Mouse (Mus musculus) liver, embryonic 15.5 days (tissue): ENCODE measurements at regions not wholly inside any gene's neighbourhood (a gene's known extent, or its start where the extent isn't known, plus 50 kb on each side); places are given as distances from the start of the nearest gene placed in this dataset.

Experiments used
- ATAC-seq: fragments of 200-750 bp; cut with Nextera tagmentation; 2 replicates; pipeline ENCODE4 v1.8.0; 2017; ENCODE audit warnings: moderate number of reproducible peaks, mild to moderate bottlenecking, moderate library complexity; ENCODE audit not compliant: insufficient read depth
- H3K27ac ChIP-seq: fragments of 300-500 bp; sonication (generic); replicated peaks from 2 replicates; pipeline ENCODE4 v1.5.1; 2015; ENCODE audit warnings: mild to moderate bottlenecking, inconsistent platforms
- H3K27me3 ChIP-seq: fragments of 300-500 bp; sonication (generic); 2 replicates; pipeline ENCODE4 v1.6.1; 2015; ENCODE audit warnings: mild to moderate bottlenecking, inconsistent platforms
- H3K36me3 ChIP-seq: fragments of 300-500 bp; sonication (generic); replicated peaks from 2 replicates; pipeline ENCODE4 v1.6.1; 2015; ENCODE audit warnings: moderate library complexity, mild to moderate bottlenecking, inconsistent platforms
- H3K4me1 ChIP-seq: fragments of 300-500 bp; sonication (generic); replicated peaks from 2 replicates; pipeline ENCODE4 v1.6.1; 2015; ENCODE audit warnings: inconsistent platforms
- H3K4me2 ChIP-seq: fragments of 300-500 bp; sonication (generic); 2 replicates; pipeline ENCODE4 v1.6.1; 2015; ENCODE audit warnings: moderate library complexity, mild to moderate bottlenecking, inconsistent platforms
- H3K4me3 ChIP-seq: fragments of 300-500 bp; sonication (generic); replicated peaks from 2 replicates; pipeline ENCODE4 v1.5.1; 2015; ENCODE audit warnings: mild to moderate bottlenecking, inconsistent platforms
- H3K9ac ChIP-seq: fragments of 300-500 bp; sonication (generic); 2 replicates; pipeline ENCODE4 v1.6.1; 2015; ENCODE audit warnings: moderate library complexity, mild to moderate bottlenecking, inconsistent platforms
- H3K9me3 ChIP-seq: fragments of 300-500 bp; sonication (generic); replicated peaks from 2 replicates; pipeline ENCODE4 v1.6.1; 2016; ENCODE audit warnings: inconsistent platforms
- WGBS: fragments of 180-500 bp; shearing (Covaris S2); methylation state at CpG from one replicate; pipeline ENCODE4 v1.1.7; 2015; ENCODE audit warnings: mixed read lengths; ENCODE audit not compliant: insufficient replicate concordance; 5-methylcytosine and 5-hydroxymethylcytosine counted together

DNA sequence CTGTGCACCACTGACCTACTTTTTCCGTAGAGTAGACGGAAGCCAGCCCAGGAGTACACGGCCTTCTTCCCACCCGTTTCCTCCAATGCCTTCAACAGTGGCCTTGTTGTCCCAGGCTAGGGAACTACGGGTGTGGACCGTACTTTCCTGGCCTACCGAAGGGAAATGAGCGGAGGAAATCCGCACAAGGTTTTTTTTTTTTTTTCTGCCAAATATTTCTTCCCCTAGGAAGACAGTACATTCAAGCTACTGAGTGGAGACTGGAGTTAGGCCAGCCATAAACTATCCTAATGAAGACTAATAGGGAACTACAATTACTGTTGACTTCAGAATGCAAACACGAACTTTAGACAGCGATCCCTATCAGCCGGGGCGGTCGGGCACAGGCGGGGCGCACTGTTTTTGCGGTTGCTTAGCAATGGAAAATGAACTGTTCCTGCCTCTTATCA lies 177.3 kb downstream of the Ttc8 start:
- WGBS, result 65% methylated on average over 17 of the region's 17 CpGs
- peak overlapping the region; percentile 16; the same call in 1 of the 2 replicates for H3K4me2 ChIP-seq
- peaks cover 5% of the 10 kb centered on the region; the same call in 1 of the 2 replicates for H3K4me1 ChIP-seq
- H3K4me3 ChIP-seq, result no peak overlapping the region
- no peak overlapping the region for H3K9ac ChIP-seq
- no peaks in the 10 kb centered on the region for H3K9me3 ChIP-seq
- peak; percentile 58 for ATAC-seq
- H3K27ac ChIP-seq, result peak overlapping the region; percentile 51; the same call in 1 of the 2 replicates
- no peaks in the 10 kb centered on the region for H3K27me3 ChIP-seq
- H3K36me3 ChIP-seq, result no peaks in the 10 kb centered on the region

GRCm38 (mm10) chr12:99099881-99100280 lies 179.5 kb downstream of the Ttc8 start:
- ATAC-seq, result no peak
- peaks cover 5% of the 10 kb centered on the region; the same call in 1 of the 2 replicates for H3K4me1 ChIP-seq
- no peaks in the 10 kb centered on the region for H3K9me3 ChIP-seq
- H3K9ac ChIP-seq, result no peak overlapping the region
- H3K27me3 ChIP-seq, result no peaks in the 10 kb centered on the region
- no peak overlapping the region for H3K4me2 ChIP-seq
- 57% methylated on average over 7 of the region's 7 CpGs for WGBS
- no peak overlapping the region for H3K27ac ChIP-seq
- no peaks in the 10 kb centered on the region for H3K36me3 ChIP-seq
- no peak overlapping the region for H3K4me3 ChIP-seq

- H3K27ac ChIP-seq, result no peak overlapping the region
These were observed 188.2 kb downstream of the Ttc8 start for GRCm38 (mm10) chr12:99108616-99109015.

GRCm38 (mm10) chr12:99113781-99114180 lies 193.4 kb downstream of the Ttc8 start:
- Histone ChIP-seq H3K4me3 (no peak overlapping the region), H3K4me2 (no peak overlapping the region), H3K9me3 (no peaks in the 10 kb centered on the region), H3K27ac (no peak overlapping the region), H3K4me1 (no peaks in the 10 kb centered on the region), H3K36me3 (no peaks in the 10 kb centered on the region), H3K27me3 (no peaks in the 10 kb centered on the region), H3K9ac (no peak overlapping the region)
- ATAC-seq, result no peak
- 69% methylated on average over 2 of the region's 2 CpGs for WGBS

More at GRCm38 (mm10) chr12:99108616-99109015, 188.2 kb downstream of the Ttc8 start:
- Histone ChIP-seq H3K36me3 (no peaks in the 10 kb centered on the region), H3K4me1 (no peaks in the 10 kb centered on the region), H3K9me3 (no peaks in the 10 kb centered on the region), H3K4me3 (no peak overlapping the region), H3K27me3 (no peaks in the 10 kb centered on the region), H3K9ac (no peak overlapping the region), H3K4me2 (no peak overlapping the region)
- no peak for ATAC-seq
- WGBS, result 64% methylated on average over 5 of the region's 5 CpGs

- ATAC-seq, result no peak
- 63% methylated on average over 7 of the region's 7 CpGs for WGBS
- Histone ChIP-seq H3K9ac (no peak overlapping the region), H3K9me3 (no peaks in the 10 kb centered on the region), H3K4me1 (no peaks in the 10 kb centered on the region), H3K4me3 (no peak overlapping the region), H3K27me3 (no peaks in the 10 kb centered on the region), H3K36me3 (no peaks in the 10 kb centered on the region), H3K27ac (no peak overlapping the region), H3K4me2 (no peak overlapping the region)
These were observed 196.1 kb downstream of the Ttc8 start for GRCm38 (mm10) chr12:99116491-99116890.

- no peaks in the 10 kb centered on the region for H3K36me3 ChIP-seq
- no peak overlapping the region for H3K9ac ChIP-seq
- H3K4me1 ChIP-seq, result no peaks in the 10 kb centered on the region
- no peak overlapping the region for H3K4me3 ChIP-seq
- no peaks in the 10 kb centered on the region for H3K27me3 ChIP-seq
- H3K9me3 ChIP-seq, result no peaks in the 10 kb centered on the region
- no peak overlapping the region for H3K27ac ChIP-seq
- H3K4me2 ChIP-seq, result no peak overlapping the region
- no peak for ATAC-seq
- 68% methylated on average over 12 of the region's 12 CpGs for whole genome bisulfite sequencing
These were observed 198.2 kb downstream of the Ttc8 start for GRCm38 (mm10) chr12:99118381-99119115.

GRCm38 (mm10) chr12:99119966-99120365 lies 199.6 kb downstream of the Ttc8 start:
- WGBS, result 77% methylated on average over 9 of the region's 9 CpGs
- ATAC-seq, result no peak
- Histone ChIP-seq H3K27ac (no peak overlapping the region), H3K4me3 (no peak overlapping the region), H3K4me2 (no peak overlapping the region), H3K4me1 (no peaks in the 10 kb centered on the region), H3K36me3 (no peaks in the 10 kb centered on the region), H3K9me3 (no peaks in the 10 kb centered on the region), H3K27me3 (no peaks in the 10 kb centered on the region), H3K9ac (no peak overlapping the region)

- H3K4me3 ChIP-seq, result no peak overlapping the region
- no peaks in the 10 kb centered on the region for H3K4me1 ChIP-seq
- no peaks in the 10 kb centered on the region for H3K36me3 ChIP-seq
- no peak for ATAC-seq
- no peak overlapping the region for H3K4me2 ChIP-seq
- H3K9me3 ChIP-seq, result no peaks in the 10 kb centered on the region
- H3K27me3 ChIP-seq, result no peaks in the 10 kb centered on the region
- 71% methylated on average over 15 of the region's 15 CpGs for WGBS
- no peak overlapping the region for H3K27ac ChIP-seq
- H3K9ac ChIP-seq, result no peak overlapping the region
These were observed 203.5 kb downstream of the Ttc8 start for GRCm38 (mm10) chr12:99123611-99124495.

- no peak for ATAC-seq
- H3K27ac ChIP-seq, result no peak overlapping the region
- no peaks in the 10 kb centered on the region for H3K36me3 ChIP-seq
- no peak overlapping the region for H3K9ac ChIP-seq
- no peaks in the 10 kb centered on the region for H3K9me3 ChIP-seq
- H3K4me3 ChIP-seq, result no peak overlapping the region
- H3K4me1 ChIP-seq, result no peaks in the 10 kb centered on the region
- H3K4me2 ChIP-seq, result no peak overlapping the region
- WGBS, result 82% methylated on average over 2 of the region's 2 CpGs
- no peaks in the 10 kb centered on the region for H3K27me3 ChIP-seq
These were observed 205.8 kb downstream of the Ttc8 start for GRCm38 (mm10) chr12:99126129-99126528.
